Mouse (Mus musculus) CH12.LX (cell line): ENCODE results near the gene Retreg3. TPM values are rescaled to one million over a fixed set of nuclear protein-coding genes. Genes with fewer than 3 reads are reported as not detected.

ENCODE experiments used
- DNase-seq: peaks from one replicate; pipeline ENCODE4 v3.0.0-alpha.2; 2013; ENCODE audit errors: extremely low read depth
- H3K27ac ChIP-seq: 2 replicates; pipeline ENCODE4 v1.5.1; 2012; ENCODE audit warnings: low read depth, mild to moderate bottlenecking, control low read depth, moderate library complexity; ENCODE audit not compliant: insufficient read depth
- H3K27me3 ChIP-seq: replicated peaks from 2 replicates; pipeline ENCODE3; 2012; ENCODE audit warnings: inconsistent platforms
- H3K36me3 ChIP-seq, 2 experiments: replicated peaks in 1 of 2; 2 replicates each; pipeline versions ENCODE3 to v1.6.1; 2012; ENCODE audit warnings: inconsistent platforms in 1 of 2, low read length in 1 of 2, mild to moderate bottlenecking in 1 of 2, mixed read lengths in 1 of 2, moderate library complexity in 1 of 2; ENCODE audit not compliant: control insufficient read depth in 1 of 2, insufficient read depth in 1 of 2
- H3K4me1 ChIP-seq, 2 experiments: 2 replicates each; pipeline ENCODE4 v1.6.1; 2012; ENCODE audit warnings: inconsistent platforms in 1 of 2, moderate library complexity in 1 of 2; ENCODE audit not compliant: insufficient read depth in 2 of 2, control insufficient read depth in 1 of 2
- H3K4me2 ChIP-seq: 2 replicates; pipeline ENCODE4 v1.6.1; 2012; ENCODE audit warnings: low read depth, mild to moderate bottlenecking, control low read depth; ENCODE audit not compliant: poor library complexity, insufficient read depth, severe bottlenecking
- H3K4me3 ChIP-seq, 3 experiments: fragments of 150-350 bp in 1 of 3; sonication (generic) in 1 of 3; replicated peaks in 1 of 3; 2 replicates each; pipeline versions ENCODE3 to v1.5.1; 2011 to 2012; ENCODE audit warnings: low read depth in 2 of 3, low read length in 2 of 3, mild to moderate bottlenecking in 2 of 3, moderate library complexity in 2 of 3, control low read depth in 1 of 3, improper control_type of control experiment in 1 of 3, inconsistent platforms in 1 of 3, mixed read lengths in 1 of 3; ENCODE audit not compliant: poor library complexity in 1 of 3
- H3K79me2 ChIP-seq: replicated peaks from 2 replicates; pipeline ENCODE4 v1.6.1; 2012; ENCODE audit warnings: mild to moderate bottlenecking, moderate library complexity; ENCODE audit not compliant: control insufficient read depth, poor library complexity, insufficient read depth, severe bottlenecking; ENCODE audit errors: extremely low read depth
- H3K9ac ChIP-seq: 2 replicates; pipeline ENCODE4 v1.6.1; 2012; ENCODE audit warnings: low read depth, mild to moderate bottlenecking, control low read depth, moderate library complexity; ENCODE audit not compliant: insufficient read depth
- H3K9me3 ChIP-seq: replicated peaks from 2 replicates; pipeline ENCODE3; 2012; ENCODE audit warnings: low read length, inconsistent platforms, mixed read lengths
- BHLHE40 ChIP-seq: IDR thresholded peaks from 2 replicates; pipeline ENCODE4 v1.6.1; 2011; ENCODE audit warnings: mild to moderate bottlenecking, low read depth, low read length, improper control_type of control experiment
- CTCF ChIP-seq, 2 experiments: IDR thresholded peaks in 1 of 2; conservative IDR thresholded peaks in 1 of 2; 2 replicates each; pipeline ENCODE4 v1.5.1; 2011 to 2012; ENCODE audit warnings: low read depth in 2 of 2, low read length in 2 of 2, improper control_type of control experiment in 1 of 2, inconsistent platforms in 1 of 2, mild to moderate bottlenecking in 1 of 2, moderate library complexity in 1 of 2
- EP300 ChIP-seq: IDR thresholded peaks from 2 replicates; pipeline ENCODE4 v1.6.1; 2011; ENCODE audit warnings: low read length, improper control_type of control experiment
- JUND ChIP-seq: conservative IDR thresholded peaks from 2 replicates; pipeline ENCODE4 v1.6.1; 2011; ENCODE audit warnings: low read depth, low read length, improper control_type of control experiment
- MAX ChIP-seq: IDR thresholded peaks from 2 replicates; pipeline ENCODE4 v1.6.1; 2011; ENCODE audit warnings: low read length, improper control_type of control experiment
- MAZ ChIP-seq: IDR thresholded peaks from 2 replicates; pipeline ENCODE4 v1.6.1; 2012; ENCODE audit warnings: low read depth, mild to moderate bottlenecking, inconsistent platforms, low read length, improper control_type of control experiment, moderate library complexity
- MXI1 ChIP-seq: IDR thresholded peaks from 2 replicates; pipeline ENCODE4 v1.6.1; 2011; ENCODE audit warnings: mild to moderate bottlenecking, low read depth, low read length, improper control_type of control experiment
- NRF1 ChIP-seq: IDR thresholded peaks from 2 replicates; pipeline ENCODE4 v1.6.1; 2014; ENCODE audit warnings: low read depth, mild to moderate bottlenecking, inconsistent platforms, low read length, improper control_type of control experiment, moderate library complexity
- RAD21 ChIP-seq: IDR thresholded peaks from 2 replicates; pipeline ENCODE4 v1.6.1; 2011; ENCODE audit warnings: low read depth, mild to moderate bottlenecking, low read length, improper control_type of control experiment, moderate library complexity
- SIN3A ChIP-seq: IDR thresholded peaks from 2 replicates; pipeline ENCODE4 v1.6.1; 2012; ENCODE audit warnings: low read length, improper control_type of control experiment, inconsistent platforms
- SMC3 ChIP-seq: IDR thresholded peaks from 2 replicates; pipeline ENCODE4 v1.6.1; 2011; ENCODE audit warnings: low read depth, low read length, improper control_type of control experiment
- TBP ChIP-seq: conservative IDR thresholded peaks from 2 replicates; pipeline ENCODE4 v1.6.1; 2011; ENCODE audit warnings: low read depth, low read length, improper control_type of control experiment
- TCF12 ChIP-seq: IDR thresholded peaks from 2 replicates; pipeline ENCODE4 v1.6.1; 2014; ENCODE audit warnings: low read depth, mild to moderate bottlenecking, inconsistent platforms, low read length, improper control_type of control experiment
- UBTF ChIP-seq: IDR thresholded peaks from 2 replicates; pipeline ENCODE4 v1.6.1; 2012; ENCODE audit warnings: low read depth, mild to moderate bottlenecking, inconsistent platforms, low read length, improper control_type of control experiment, moderate library complexity
- dilution Hi-C: fragments of 300-500 bp; cut with MboI; formaldehyde crosslinking; loops from 2 replicates; pipeline ENCODE4 v1.14.3; 2020; ENCODE audit warnings: low sequenced_read_pairs; ENCODE audit not compliant: extremely low pct_unique_long_range_greater_than_20kb, extremely low pct_ligation_motif_present
- in situ Hi-C: fragments of 300-500 bp; cut with MboI; formaldehyde crosslinking; loops from 3 replicates; pipeline ENCODE4 v1.14.3; 2019; ENCODE audit warnings: low sequenced_read_pairs, low pct_ligation_motif_present, low pct_unique_long_range_greater_than_20kb, mixed read lengths
- polyA plus RNA-seq: library from polyadenylated mRNA; unstranded; fragments of >175 nt; gene quantifications from 2 replicates; pipeline ENCODE4 v1.2.1, GENCODE M21; 2012; ENCODE audit warnings: low read depth; ENCODE audit not compliant: insufficient read length
- total RNA-seq, 2 experiments: library from RNA; depleted of rRNA; stranded (reverse); fragments of 300-350 nt in 1 of 2; fragments of >200 nt in 1 of 2; gene quantifications; 2 replicates each; pipeline ENCODE4 v1.2.3; 2012 to 2014

The Retreg3 gene
- total and polyA plus RNA-seq, 3 experiments, result 48.2 to 55.9 (median 54.3) TPM

DNA sequence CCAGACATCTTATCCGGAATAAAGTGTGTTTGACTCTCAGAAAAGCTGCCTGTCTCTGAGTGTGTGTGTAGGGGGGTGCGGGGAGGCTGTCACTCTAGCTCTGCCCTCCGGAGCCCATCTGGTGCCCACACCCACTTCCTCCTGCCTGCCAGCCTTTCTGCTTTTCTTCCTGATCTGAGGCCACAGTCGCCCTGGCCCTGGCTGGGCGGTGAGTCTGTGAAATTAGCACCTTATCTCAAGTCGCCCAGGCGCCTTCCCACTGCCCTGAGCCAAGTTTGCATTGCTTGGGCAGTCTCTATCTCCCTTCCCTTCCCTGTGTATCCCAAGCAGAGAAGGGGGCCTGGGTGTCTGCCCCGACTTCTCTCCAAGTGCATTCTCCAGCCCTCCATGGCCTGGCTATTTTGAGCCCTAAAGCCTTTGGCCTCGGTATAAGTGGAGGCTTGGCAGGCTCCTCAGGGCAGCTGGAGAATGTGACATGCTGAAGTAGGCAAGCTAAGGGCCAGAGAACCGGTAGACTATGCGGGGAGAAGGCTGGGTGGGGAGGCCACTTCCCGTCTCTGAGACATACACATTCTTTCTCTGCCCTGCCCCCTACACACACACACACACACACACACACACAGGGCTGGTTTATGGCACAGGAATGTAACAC lies 55.9 kb downstream of the Retreg3 start:
- Histone ChIP-seq H3K4me3 (no peak overlapping the region), H3K79me2 (no peaks in the 10 kb centered on the region), H3K4me1 (peaks cover 13 to 31% of the 10 kb centered on the region in 2 experiments), H3K36me3 (peaks cover 38 to 59% of the 10 kb centered on the region in 2 experiments)
- no peak for TF ChIP-seq SMC3
- no peak for TF ChIP-seq JUND
- TF ChIP-seq, all 38 proteins: peak for 0
- H3K27me3 ChIP-seq, result peaks cover 2% of the 10 kb centered on the region
- no peak for DNase-seq
- no peaks in the 10 kb centered on the region for H3K9me3 ChIP-seq
- no peak overlapping the region for H3K27ac ChIP-seq
- in situ Hi-C loops, result no loop called here
- H3K4me2 ChIP-seq, result no peak overlapping the region
- dilution Hi-C loops, result no loop called here
- H3K9ac ChIP-seq, result no peak overlapping the region

DNA sequence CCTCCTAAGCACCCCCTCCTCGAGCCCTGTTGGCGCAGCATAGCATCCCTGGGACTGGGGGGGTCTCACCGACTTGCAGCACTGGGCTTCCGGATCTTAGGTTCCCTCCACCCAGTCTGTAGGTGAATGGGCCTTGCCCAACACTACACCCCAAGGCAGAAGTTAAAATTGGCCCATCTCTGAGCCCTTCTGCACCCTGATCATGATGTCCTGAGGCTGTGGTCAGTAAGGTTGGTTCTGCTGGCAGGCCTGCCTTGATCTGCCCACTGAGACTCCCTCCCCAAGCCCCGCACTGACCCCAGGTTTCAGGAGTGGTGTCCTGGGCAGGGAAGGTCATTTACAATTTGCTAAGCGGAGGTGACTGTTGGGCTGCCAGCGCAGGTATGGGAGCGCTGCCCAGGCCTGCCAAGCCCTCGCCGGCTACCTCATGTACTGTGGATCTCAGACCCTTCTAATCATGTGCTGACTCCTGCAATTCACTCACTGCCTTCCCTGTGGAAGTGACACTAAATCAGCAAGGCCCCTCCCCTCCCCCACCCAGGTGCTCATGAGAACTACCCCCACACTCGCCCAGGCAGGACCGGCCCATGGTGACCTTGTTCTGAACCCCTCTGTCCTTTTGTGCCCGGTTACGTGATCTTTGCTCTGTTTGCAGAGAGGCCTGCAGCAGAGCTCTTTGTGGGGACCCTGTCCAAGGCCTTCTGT lies 56.6 kb downstream of the Retreg3 start:
- TF ChIP-seq SIN3A, result no peak
- no peak for TF ChIP-seq MXI1
- no peak for TF ChIP-seq EP300
- no peak for TF ChIP-seq MAX
- TF ChIP-seq, all 38 proteins: peak for 0
- Histone ChIP-seq H3K4me3 (no peak overlapping the region), H3K79me2 (no peaks in the 10 kb centered on the region), H3K9me3 (no peaks in the 10 kb centered on the region), H3K36me3 (peaks cover 44 to 65% of the 10 kb centered on the region in 2 experiments), H3K4me2 (no peak overlapping the region), H3K4me1 (peaks cover 13 to 38% of the 10 kb centered on the region in 2 experiments), H3K27ac (no peak overlapping the region), H3K27me3 (peaks cover under 1% of the 10 kb centered on the region), H3K9ac (no peak overlapping the region)
- dilution Hi-C loops, result no loop called here
- in situ Hi-C loops, result no loop called here
- DNase-seq, result no peak

DNA sequence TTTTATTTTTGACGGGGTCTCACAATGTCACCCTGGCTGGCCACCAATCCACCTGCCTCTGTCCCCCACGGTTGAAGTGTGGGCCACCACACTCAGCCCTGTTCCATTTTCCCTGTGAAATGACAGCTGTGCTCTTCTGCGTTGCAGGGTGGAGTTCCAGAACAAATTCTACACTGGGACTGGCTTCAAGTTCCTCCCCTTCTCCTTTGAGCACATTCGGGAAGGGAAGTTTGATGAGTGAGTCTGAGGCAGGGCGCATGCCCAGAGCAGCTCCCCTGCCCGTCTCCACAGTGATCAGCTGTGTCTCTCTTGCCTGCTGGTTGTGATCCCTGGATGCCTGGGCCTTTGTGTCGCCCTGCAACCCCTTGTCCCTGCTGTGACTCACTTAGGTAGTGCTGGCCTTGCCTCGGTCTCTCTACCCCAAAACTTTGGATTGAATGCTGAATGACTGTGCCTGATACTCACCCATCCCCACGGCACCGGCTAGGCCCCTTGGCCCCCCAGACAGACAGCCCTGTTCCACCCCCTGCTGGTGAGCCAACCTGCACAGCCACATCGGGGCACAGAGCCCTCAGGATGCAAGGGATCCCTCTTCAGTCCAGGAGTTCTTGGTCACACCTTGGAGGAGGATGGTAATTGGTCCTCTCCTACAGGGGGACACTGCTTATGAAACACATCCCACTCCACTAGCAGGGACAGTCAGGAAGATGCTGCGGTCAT lies 57.4 kb downstream of the Retreg3 start:
- H3K9me3 ChIP-seq, result no peaks in the 10 kb centered on the region
- H3K4me3 ChIP-seq, result no peak overlapping the region
- no peaks in the 10 kb centered on the region for H3K27me3 ChIP-seq
- H3K4me2 ChIP-seq, result no peak overlapping the region
- H3K79me2 ChIP-seq, result no peaks in the 10 kb centered on the region
- no peak overlapping the region for H3K27ac ChIP-seq
- H3K4me1 ChIP-seq, result peaks cover 13 to 37% of the 10 kb centered on the region in 2 experiments
- H3K9ac ChIP-seq, result no peak overlapping the region
- in situ Hi-C loops, result no loop called here
- dilution Hi-C loops, result no loop called here
- DNase-seq, result no peak
- peaks cover 49 to 73% of the 10 kb centered on the region in 2 experiments for H3K36me3 ChIP-seq
- TF ChIP-seq BHLHE40, result no peak
- TF ChIP-seq MAZ, result no peak
- no peak for TF ChIP-seq RAD21
- TF ChIP-seq UBTF, result no peak
- TF ChIP-seq NRF1, result no peak
- TF ChIP-seq TBP, result no peak
- no peak for TF ChIP-seq TCF12
- no peak for TF ChIP-seq CTCF (conservative IDR thresholded peaks at IDR 0.05 in 1 of 2, IDR thresholded peaks at IDR 0.05 in 1 of 2; ENCODE audit: low read depth in 2 of 2, low read length in 2 of 2)
